Mouse (Mus musculus): ENCODE measurements around the gene Arl13a. TPM values are rescaled to one million over a fixed set of nuclear protein-coding genes. Genes with fewer than 3 reads are reported as not detected.

Arl13a gene
- polyA plus RNA-seq, 1 experiment from 2014 or later, result not detected

- H3K4me3 ChIP-seq (ENCODE audit: low read depth, low read length), result no peak overlapping the region
- no peak overlapping the region for H3K27ac ChIP-seq (ENCODE audit: low read depth)
These were observed 16.7 kb upstream of the Arl13a start for GRCm38 (mm10) chrX:134170584-134170983.

GRCm38 (mm10) chrX:134174699-134175098 lies 12.6 kb upstream of the Arl13a start:
- no peak overlapping the region for H3K9ac ChIP-seq (ENCODE audit: low read length)
- H3K4me2 ChIP-seq (ENCODE audit: low read length), result no peak overlapping the region
- H3K9me3 ChIP-seq (ENCODE audit: control insufficient read depth, low read length), result no peaks in the 10 kb centered on the region
- no peaks in the 10 kb centered on the region for H3K4me1 ChIP-seq (replicated peaks; ENCODE audit: control insufficient read depth, insufficient read depth, low read length)
- no peak for ATAC-seq (replicated peaks; ENCODE audit: low FRiP score, low TSS enrichment, low read depth)
- H3K4me3 ChIP-seq (ENCODE audit: low read depth, low read length), result no peak overlapping the region
- no peak for DNase-seq (ENCODE audit: low spot score)
- no peaks in the 10 kb centered on the region for H3K27me3 ChIP-seq (replicated peaks; ENCODE audit: control insufficient read depth, insufficient read depth, low read length)
- 100% methylated on average over 1 of the region's 1 CpGs for WGBS
- H3K27ac ChIP-seq (ENCODE audit: low read depth), result no peak overlapping the region
- H3K36me3 ChIP-seq (ENCODE audit: control insufficient read depth, insufficient read depth, low read length), result no peaks in the 10 kb centered on the region

More at GRCm38 (mm10) chrX:134170584-134170983, 16.7 kb upstream of the Arl13a start:
- no peak overlapping the region for H3K9ac ChIP-seq (ENCODE audit: low read length)
- DNase-seq (ENCODE audit: low spot score) (no peak), ATAC-seq (replicated peaks; ENCODE audit: low FRiP score, low TSS enrichment, low read depth) (no peak)
- H3K4me1 ChIP-seq (replicated peaks; ENCODE audit: control insufficient read depth, insufficient read depth, low read length), result no peaks in the 10 kb centered on the region
- H3K36me3 ChIP-seq (ENCODE audit: control insufficient read depth, insufficient read depth, low read length), result no peaks in the 10 kb centered on the region
- no peaks in the 10 kb centered on the region for H3K9me3 ChIP-seq (ENCODE audit: control insufficient read depth, low read length)
- H3K27me3 ChIP-seq (replicated peaks; ENCODE audit: control insufficient read depth, insufficient read depth, low read length), result no peaks in the 10 kb centered on the region
- WGBS, result 96% methylated on average over 1 of the region's 1 CpGs
- no peak overlapping the region for H3K4me2 ChIP-seq (ENCODE audit: low read length)

GRCm38 (mm10) chrX:134208491-134208890 lies 21.2 kb downstream of the Arl13a start:
- ATAC-seq (replicated peaks; ENCODE audit: low FRiP score, low TSS enrichment, low read depth), result no peak
- Histone ChIP-seq H3K9me3 (ENCODE audit: control insufficient read depth, low read length) (no peaks in the 10 kb centered on the region), H3K4me3 (ENCODE audit: low read depth, low read length) (no peak overlapping the region), H3K4me2 (ENCODE audit: low read length) (no peak overlapping the region), H3K27me3 (replicated peaks; ENCODE audit: control insufficient read depth, insufficient read depth, low read length) (no peaks in the 10 kb centered on the region), H3K9ac (ENCODE audit: low read length) (no peak overlapping the region), H3K27ac (ENCODE audit: low read depth) (no peak overlapping the region), H3K4me1 (replicated peaks; ENCODE audit: control insufficient read depth, insufficient read depth, low read length) (no peaks in the 10 kb centered on the region), H3K36me3 (ENCODE audit: control insufficient read depth, insufficient read depth, low read length) (no peaks in the 10 kb centered on the region)
- DNase-seq (ENCODE audit: low spot score), result no peak
- WGBS, result 72% methylated on average over 2 of the region's 2 CpGs

GRCm38 (mm10) chrX:134211151-134211642 lies 23.9 kb downstream of the Arl13a start:
- Histone ChIP-seq H3K27me3 (replicated peaks; ENCODE audit: control insufficient read depth, insufficient read depth, low read length) (no peaks in the 10 kb centered on the region), H3K36me3 (ENCODE audit: control insufficient read depth, insufficient read depth, low read length) (no peaks in the 10 kb centered on the region), H3K27ac (ENCODE audit: low read depth) (no peak overlapping the region), H3K9me3 (ENCODE audit: control insufficient read depth, low read length) (no peaks in the 10 kb centered on the region), H3K4me2 (ENCODE audit: low read length) (no peak overlapping the region), H3K4me1 (replicated peaks; ENCODE audit: control insufficient read depth, insufficient read depth, low read length) (no peaks in the 10 kb centered on the region), H3K4me3 (ENCODE audit: low read depth, low read length) (no peak overlapping the region), H3K9ac (ENCODE audit: low read length) (no peak overlapping the region)
- no peak for DNase-seq (ENCODE audit: low spot score)
- WGBS, result 87% methylated on average over 7 of the region's 7 CpGs
- no peak for ATAC-seq (replicated peaks; ENCODE audit: low FRiP score, low TSS enrichment, low read depth)

GRCm38 (mm10) chrX:134218161-134218560 lies 30.9 kb downstream of the Arl13a start:
- Histone ChIP-seq H3K4me2 (ENCODE audit: low read length) (no peak overlapping the region), H3K9ac (ENCODE audit: low read length) (no peak overlapping the region), H3K4me1 (replicated peaks; ENCODE audit: control insufficient read depth, insufficient read depth, low read length) (no peaks in the 10 kb centered on the region), H3K36me3 (ENCODE audit: control insufficient read depth, insufficient read depth, low read length) (no peaks in the 10 kb centered on the region), H3K4me3 (ENCODE audit: low read depth, low read length) (no peak overlapping the region), H3K27ac (ENCODE audit: low read depth) (no peak overlapping the region), H3K27me3 (replicated peaks; ENCODE audit: control insufficient read depth, insufficient read depth, low read length) (no peaks in the 10 kb centered on the region), H3K9me3 (ENCODE audit: control insufficient read depth, low read length) (no peaks in the 10 kb centered on the region)
- WGBS, result 65% methylated on average over 4 of the region's 4 CpGs
- DNase-seq (ENCODE audit: low spot score), result no peak
- ATAC-seq (replicated peaks; ENCODE audit: low FRiP score, low TSS enrichment, low read depth), result no peak

- WGBS, result 48% methylated on average over 3 of the region's 3 CpGs
- Histone ChIP-seq H3K27me3 (replicated peaks; ENCODE audit: control insufficient read depth, insufficient read depth, low read length) (no peaks in the 10 kb centered on the region), H3K36me3 (ENCODE audit: control insufficient read depth, insufficient read depth, low read length) (peaks cover 4% of the 10 kb centered on the region; the same call in 1 of the 2 replicates), H3K4me1 (replicated peaks; ENCODE audit: control insufficient read depth, insufficient read depth, low read length) (no peaks in the 10 kb centered on the region), H3K4me2 (ENCODE audit: low read length) (no peak overlapping the region), H3K9me3 (ENCODE audit: control insufficient read depth, low read length) (no peaks in the 10 kb centered on the region), H3K9ac (ENCODE audit: low read length) (no peak overlapping the region), H3K27ac (ENCODE audit: low read depth) (no peak overlapping the region), H3K4me3 (ENCODE audit: low read depth, low read length) (no peak overlapping the region)
- DNase-seq (ENCODE audit: low spot score), result no peak
- no peak for ATAC-seq (replicated peaks; ENCODE audit: low FRiP score, low TSS enrichment, low read depth)
These were observed 33.3 kb downstream of the Arl13a start for GRCm38 (mm10) chrX:134220618-134221017.

- Histone ChIP-seq H3K4me2 (ENCODE audit: low read length) (no peak within 1 kb of the TSS), H3K27me3 (replicated peaks; ENCODE audit: control insufficient read depth, insufficient read depth, low read length) (no peaks in the 10 kb centered on the region), H3K36me3 (ENCODE audit: control insufficient read depth, insufficient read depth, low read length) (peaks cover 4% of the 10 kb centered on the region; the same call in 1 of the 2 replicates), H3K27ac (ENCODE audit: low read depth) (no peak within 1 kb of the TSS), H3K4me1 (replicated peaks; ENCODE audit: control insufficient read depth, insufficient read depth, low read length) (no peaks in the 10 kb centered on the region), H3K9me3 (ENCODE audit: control insufficient read depth, low read length) (no peaks in the 10 kb centered on the region), H3K4me3 (ENCODE audit: low read depth, low read length) (no peak within 1 kb of the TSS), H3K9ac (ENCODE audit: low read length) (no peak within 1 kb of the TSS)
- ATAC-seq (replicated peaks; ENCODE audit: low FRiP score, low TSS enrichment, low read depth), result no peak
- 79% methylated on average over 4 of the region's 4 CpGs for WGBS
- no peak for DNase-seq (ENCODE audit: low spot score)
These were observed 34.6 kb downstream of the Arl13a start, which contains the start of gene Nox1 for GRCm38 (mm10) chrX:134221856-134222255. TSS of gene Nox1 (minus strand) at chrX:134221956.

- Histone ChIP-seq H3K27ac (ENCODE audit: low read depth) (no peak overlapping the region), H3K9ac (ENCODE audit: low read length) (no peak overlapping the region), H3K4me1 (replicated peaks; ENCODE audit: control insufficient read depth, insufficient read depth, low read length) (no peaks in the 10 kb centered on the region), H3K4me2 (ENCODE audit: low read length) (no peak overlapping the region), H3K4me3 (ENCODE audit: low read depth, low read length) (no peak overlapping the region), H3K9me3 (ENCODE audit: control insufficient read depth, low read length) (no peaks in the 10 kb centered on the region), H3K27me3 (replicated peaks; ENCODE audit: control insufficient read depth, insufficient read depth, low read length) (no peaks in the 10 kb centered on the region), H3K36me3 (ENCODE audit: control insufficient read depth, insufficient read depth, low read length) (no peaks in the 10 kb centered on the region; the same call in 1 of the 2 replicates)
- no peak for ATAC-seq (replicated peaks; ENCODE audit: low FRiP score, low TSS enrichment, low read depth)
- 89% methylated on average over 1 of the region's 1 CpGs for WGBS
- no peak for DNase-seq (ENCODE audit: low spot score)
These were observed 45.7 kb downstream of the Arl13a start for GRCm38 (mm10) chrX:134233048-134233447.

GRCm38 (mm10) chrX:134238266-134238665 lies 51.0 kb downstream of the Arl13a start:
- DNase-seq (ENCODE audit: low spot score), result no peak
- Histone ChIP-seq H3K27ac (ENCODE audit: low read depth) (no peak overlapping the region), H3K9ac (ENCODE audit: low read length) (no peak overlapping the region), H3K4me1 (replicated peaks; ENCODE audit: control insufficient read depth, insufficient read depth, low read length) (no peaks in the 10 kb centered on the region), H3K9me3 (ENCODE audit: control insufficient read depth, low read length) (no peaks in the 10 kb centered on the region), H3K4me2 (ENCODE audit: low read length) (no peak overlapping the region), H3K36me3 (ENCODE audit: control insufficient read depth, insufficient read depth, low read length) (peaks cover 13% of the 10 kb centered on the region; the same call in 1 of the 2 replicates), H3K27me3 (replicated peaks; ENCODE audit: control insufficient read depth, insufficient read depth, low read length) (no peaks in the 10 kb centered on the region), H3K4me3 (ENCODE audit: low read depth, low read length) (no peak overlapping the region)
- ATAC-seq (replicated peaks; ENCODE audit: low FRiP score, low TSS enrichment, low read depth), result no peak
- 91% methylated on average over 10 of the region's 10 CpGs for WGBS

Measured in intestine, embryonic 14.5 days (tissue).